Mouse (Mus musculus) lung, postnatal 0 days (tissue): ENCODE measurements around the gene Rnf157.

Experiments used
- CTCF ChIP-seq: IDR thresholded peaks from 2 replicates; pipeline ENCODE4 v1.5.1; 2016; ENCODE audit warnings: antibody characterized with exemption, mild to moderate bottlenecking
- EP300 ChIP-seq: IDR thresholded peaks from 2 replicates; pipeline ENCODE4 v1.6.1; 2016; ENCODE audit warnings: antibody characterized with exemption, mild to moderate bottlenecking, control low read depth

- TF ChIP-seq CTCF (no peak), EP300 (no peak)
These were observed 78.4 kb downstream of the Rnf157 start for GRCm38 (mm10) chr11:116334417-116334782.
